Mouse (Mus musculus) ES-Bruce4 (cell line): Measurements from ENCODE around the gene Traf5. TPM values are rescaled to one million over a fixed set of nuclear protein-coding genes. Genes with fewer than 3 reads are reported as not detected.

Experiments used
- H3K27ac ChIP-seq: 2 replicates; pipeline ENCODE4 v1.5.1; 2012; ENCODE audit warnings: low read length, inconsistent platforms; ENCODE audit not compliant: insufficient read depth
- H3K27me3 ChIP-seq: 2 replicates; pipeline ENCODE4 v1.6.1; 2012; ENCODE audit warnings: mild to moderate bottlenecking, low read length, inconsistent platforms; ENCODE audit not compliant: control insufficient read depth, poor library complexity, insufficient read depth, severe bottlenecking
- H3K36me3 ChIP-seq: 2 replicates; pipeline ENCODE4 v1.6.1; 2012; ENCODE audit warnings: inconsistent platforms, mild to moderate bottlenecking, low read length, moderate library complexity; ENCODE audit not compliant: control insufficient read depth, poor library complexity, insufficient read depth, severe bottlenecking
- H3K4me1 ChIP-seq: one replicate; pipeline ENCODE4 v1.8.1; 2011; ENCODE audit warnings: low read length; ENCODE audit not compliant: control insufficient read depth, insufficient read depth
- H3K4me3 ChIP-seq: 2 replicates; pipeline ENCODE4 v1.5.1; 2011; ENCODE audit warnings: low read depth, mild to moderate bottlenecking, low read length
- H3K9ac ChIP-seq: 2 replicates; pipeline ENCODE4 v1.6.1; 2012; ENCODE audit warnings: low read depth, mild to moderate bottlenecking, inconsistent platforms; ENCODE audit not compliant: poor library complexity, severe bottlenecking
- H3K9me3 ChIP-seq: replicated peaks from 2 replicates; pipeline ENCODE4 v1.6.1; 2012; ENCODE audit warnings: mild to moderate bottlenecking, low read length, inconsistent platforms; ENCODE audit not compliant: control insufficient read depth, poor library complexity, insufficient read depth, severe bottlenecking
- CTCF ChIP-seq: IDR thresholded peaks from one replicate; pipeline ENCODE4 v1.8.1; 2011; ENCODE audit warnings: low read depth, low read length
- EP300 ChIP-seq: IDR thresholded peaks from 2 replicates; pipeline ENCODE4 v1.6.1; 2011; ENCODE audit warnings: low read depth, low read length; ENCODE audit not compliant: insufficient read depth
- POLR2A ChIP-seq: IDR thresholded peaks from one replicate; pipeline ENCODE4 v1.8.1; 2011; ENCODE audit warnings: low read length; ENCODE audit not compliant: insufficient read depth
- polyA plus RNA-seq: library from polyadenylated mRNA; stranded (reverse); fragments of >200 nt; gene quantifications from 2 replicates; pipeline ENCODE4 v1.2.4, GENCODE M21; 2011; ENCODE audit warnings: low read depth; ENCODE audit not compliant: missing spikeins, insufficient read depth, insufficient read length

The Traf5 gene
- polyA plus RNA-seq, 1 experiment: 0.81 TPM

GRCm38 (mm10) chr1:191963413-191963812 is 128.9 kb downstream of the Traf5 start:
- H3K4me3 ChIP-seq: no peak overlapping the region
- H3K27me3 ChIP-seq: no peaks in the 10 kb centered on the region
- no peak overlapping the region for H3K27ac ChIP-seq
- TF ChIP-seq EP300 (no peak), CTCF (no peak), POLR2A (no peak)
- H3K9ac ChIP-seq: no peak overlapping the region
- no peaks in the 10 kb centered on the region for H3K9me3 ChIP-seq
- no peaks in the 10 kb centered on the region for H3K36me3 ChIP-seq
- no peaks in the 10 kb centered on the region for H3K4me1 ChIP-seq

DNA sequence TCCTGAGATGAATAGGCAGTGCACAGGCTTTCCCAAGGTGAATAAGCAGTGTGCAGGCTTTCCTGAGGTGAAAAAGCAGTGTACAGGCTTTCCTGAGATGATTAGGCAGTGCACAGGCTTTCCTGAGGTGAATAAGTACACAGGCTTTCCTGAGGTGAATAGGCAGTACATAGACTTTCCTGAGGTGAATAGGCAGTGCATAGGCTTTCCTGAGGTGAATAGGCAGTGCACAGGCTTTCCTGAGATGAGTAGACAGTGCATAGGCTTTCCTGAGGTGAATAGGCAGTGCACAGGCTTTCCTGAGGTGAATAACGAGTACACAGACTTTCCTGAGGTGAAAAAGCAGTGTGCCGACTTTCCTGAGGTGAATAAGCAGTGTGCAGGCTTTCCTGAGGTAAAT is 131.4 kb downstream of the Traf5 start:
- H3K27ac ChIP-seq: no peak overlapping the region
- TF ChIP-seq CTCF (no peak), EP300 (no peak), POLR2A (no peak)
- no peaks in the 10 kb centered on the region for H3K4me1 ChIP-seq
- no peak overlapping the region for H3K4me3 ChIP-seq
- H3K27me3 ChIP-seq: no peaks in the 10 kb centered on the region
- H3K9me3 ChIP-seq: no peaks in the 10 kb centered on the region
- H3K36me3 ChIP-seq: no peaks in the 10 kb centered on the region
- no peak overlapping the region for H3K9ac ChIP-seq

DNA sequence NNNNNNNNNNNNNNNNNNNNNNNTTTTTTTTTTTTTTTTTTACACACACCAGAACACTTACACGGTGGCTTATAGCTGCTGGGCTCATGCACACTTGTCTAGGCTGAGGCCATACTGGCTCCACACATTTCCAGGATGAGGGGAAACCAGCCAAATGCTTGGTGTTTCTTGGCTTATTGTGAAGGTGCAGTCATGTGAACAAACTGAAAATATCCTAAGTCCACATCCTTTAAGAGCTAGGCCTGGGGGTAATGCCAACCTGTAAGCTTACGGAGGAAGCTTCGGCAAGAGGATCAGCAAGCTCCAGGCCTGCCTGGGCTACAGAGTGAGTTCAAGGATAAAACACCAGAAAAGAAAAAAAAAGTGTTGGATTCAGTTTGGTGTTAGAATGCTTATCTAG is 135.0 kb downstream of the Traf5 start:
- no peaks in the 10 kb centered on the region for H3K9me3 ChIP-seq
- no peaks in the 10 kb centered on the region for H3K27me3 ChIP-seq
- H3K9ac ChIP-seq: no peak overlapping the region
- no peak for TF ChIP-seq POLR2A
- no peak for TF ChIP-seq EP300
- TF ChIP-seq CTCF: no peak
- no peaks in the 10 kb centered on the region for H3K36me3 ChIP-seq
- no peak overlapping the region for H3K27ac ChIP-seq
- H3K4me1 ChIP-seq: no peaks in the 10 kb centered on the region
- H3K4me3 ChIP-seq: no peak overlapping the region

DNA sequence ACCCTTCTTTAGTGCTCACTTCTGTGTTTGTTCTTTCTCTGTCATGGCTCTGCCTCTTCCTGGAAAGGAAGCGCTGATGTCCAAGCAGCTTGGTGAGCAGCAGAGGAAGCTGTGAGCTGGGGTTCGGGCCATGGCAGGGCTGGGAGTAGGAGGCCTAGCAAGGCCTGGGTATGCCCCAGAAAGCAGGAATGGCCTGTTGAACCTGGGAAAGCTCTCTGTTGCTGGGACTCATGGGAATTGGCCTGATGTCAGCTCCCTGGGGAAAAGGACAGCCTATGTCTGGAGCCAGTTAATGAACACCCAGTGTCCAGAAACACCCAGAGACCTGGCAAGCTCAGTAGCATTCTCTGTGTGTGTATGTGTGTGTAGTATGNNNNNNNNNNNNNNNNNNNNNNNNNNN is 135.5 kb downstream of the Traf5 start:
- TF ChIP-seq EP300 (no peak), POLR2A (no peak), CTCF (no peak)
- Histone ChIP-seq H3K36me3 (no peaks in the 10 kb centered on the region), H3K27me3 (no peaks in the 10 kb centered on the region), H3K9ac (no peak overlapping the region), H3K27ac (no peak overlapping the region), H3K4me1 (no peaks in the 10 kb centered on the region), H3K4me3 (no peak overlapping the region), H3K9me3 (no peaks in the 10 kb centered on the region)

DNA sequence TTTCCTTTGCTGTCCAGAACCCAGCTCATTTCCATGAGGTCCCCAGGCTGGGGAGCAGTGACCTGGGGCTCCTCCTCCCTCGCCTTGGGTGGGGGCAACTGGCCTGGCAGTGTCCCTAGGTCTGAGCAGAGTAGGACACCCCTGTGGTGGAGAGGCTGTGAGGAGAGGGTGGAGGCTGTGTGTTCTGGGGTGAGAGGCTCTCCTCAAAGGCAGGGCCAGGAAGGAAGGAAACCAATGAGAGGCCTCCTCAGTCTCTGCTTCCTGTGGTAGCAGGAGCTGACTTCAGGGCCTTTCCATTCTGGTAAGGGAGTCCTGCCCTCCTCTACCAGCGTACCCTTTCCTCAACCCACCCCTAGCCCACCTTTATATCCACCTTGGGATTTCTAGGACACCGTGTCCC is 136.1 kb downstream of the Traf5 start:
- no peaks in the 10 kb centered on the region for H3K36me3 ChIP-seq
- no peaks in the 10 kb centered on the region for H3K9me3 ChIP-seq
- TF ChIP-seq POLR2A: no peak
- TF ChIP-seq CTCF: no peak
- no peak for TF ChIP-seq EP300
- H3K27me3 ChIP-seq: no peaks in the 10 kb centered on the region
- H3K4me3 ChIP-seq: no peak overlapping the region
- H3K27ac ChIP-seq: no peak overlapping the region
- H3K9ac ChIP-seq: no peak overlapping the region
- H3K4me1 ChIP-seq: no peaks in the 10 kb centered on the region

DNA sequence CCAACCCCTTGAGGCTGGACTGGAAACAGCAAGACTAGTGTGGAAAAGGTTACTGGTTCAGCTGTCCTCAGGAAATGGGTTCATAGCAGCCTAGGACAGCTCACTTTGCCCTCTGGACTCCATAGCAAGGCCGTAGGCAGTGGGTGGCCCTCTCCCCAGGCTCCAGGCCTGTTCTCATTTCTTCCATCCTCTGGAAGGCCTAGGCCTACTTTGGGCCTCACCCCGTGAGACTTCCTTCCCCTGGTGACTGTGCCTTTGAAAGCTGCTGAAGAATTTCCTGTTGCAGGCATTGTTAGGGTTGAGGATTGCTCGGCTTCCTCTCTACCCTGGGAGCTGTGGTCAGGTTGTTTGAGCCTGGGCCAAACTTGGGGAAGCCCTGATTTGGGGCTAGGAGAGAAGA is 137.3 kb downstream of the Traf5 start:
- Histone ChIP-seq H3K27me3 (no peaks in the 10 kb centered on the region), H3K36me3 (no peaks in the 10 kb centered on the region), H3K27ac (no peak overlapping the region), H3K4me3 (no peak overlapping the region), H3K4me1 (no peaks in the 10 kb centered on the region), H3K9me3 (no peaks in the 10 kb centered on the region), H3K9ac (no peak overlapping the region)
- TF ChIP-seq CTCF (no peak), EP300 (no peak), POLR2A (no peak)

- H3K9ac ChIP-seq: no peak overlapping the region
- no peaks in the 10 kb centered on the region for H3K27me3 ChIP-seq
- no peak overlapping the region for H3K4me3 ChIP-seq
- no peak overlapping the region for H3K27ac ChIP-seq
- H3K9me3 ChIP-seq: no peaks in the 10 kb centered on the region
- no peaks in the 10 kb centered on the region for H3K4me1 ChIP-seq
- TF ChIP-seq EP300: no peak
- no peak for TF ChIP-seq CTCF
- no peak for TF ChIP-seq POLR2A
- H3K36me3 ChIP-seq: no peaks in the 10 kb centered on the region
Observed at GRCm38 (mm10) chr1:191952733-191953335, 139.5 kb downstream of the Traf5 start.
